Mouse (Mus musculus) activated CD4-positive, CD25-positive, alpha-beta regulatory T cell, adult 4 months (primary cell): ENCODE measurements around the gene Lpin2. TPM values are rescaled to one million over a fixed set of nuclear protein-coding genes. Genes with fewer than 3 reads are reported as not detected.

Source experiments
- ATAC-seq: one replicate; pipeline ENCODE4 v1.8.0; 2017
- polyA plus RNA-seq, 2 experiments: library from polyadenylated mRNA; unstranded; fragments of 100-300 nt; shearing (Covaris generic); gene quantifications; one replicate each; pipeline ENCODE4 v1.2.1; 2017

Gene Lpin2
- polyA plus RNA-seq, 2 experiments from 2014 or later, result 15.2 to 26.6 TPM

GRCm38 (mm10) chr17:71177336-71177735, 5.0 kb upstream of the Lpin2 start:
- no peak for ATAC-seq

GRCm38 (mm10) chr17:71177949-71178348, 4.4 kb upstream of the Lpin2 start:
- no peak for ATAC-seq

GRCm38 (mm10) chr17:71178530-71179181, 3.7 kb upstream of the Lpin2 start:
- no peak for ATAC-seq

- no peak for ATAC-seq
Measured at GRCm38 (mm10) chr17:71179551-71180309, 2.6 kb upstream of the Lpin2 start.

- no peak for ATAC-seq
Measured at GRCm38 (mm10) chr17:71180601-71181000, 1.8 kb upstream of the Lpin2 start.

- peak; percentile 78 for ATAC-seq
Measured at GRCm38 (mm10) chr17:71182871-71183656, 704 bp downstream of the Lpin2 start.

- ATAC-seq, result no peak
Measured at GRCm38 (mm10) chr17:71183657-71184261, 1.4 kb downstream of the Lpin2 start.

- ATAC-seq, result peak; percentile 29
Measured at GRCm38 (mm10) chr17:71184356-71185111, 2.2 kb downstream of the Lpin2 start.

- ATAC-seq, result no peak
Measured at GRCm38 (mm10) chr17:71185368-71185767, 3.0 kb downstream of the Lpin2 start.

GRCm38 (mm10) chr17:71190589-71190988, 8.2 kb downstream of the Lpin2 start:
- ATAC-seq, result peak; percentile 41

- no peak for ATAC-seq
Measured at GRCm38 (mm10) chr17:71191063-71191462, 8.7 kb downstream of the Lpin2 start.

- ATAC-seq, result peak; percentile 31
Measured at GRCm38 (mm10) chr17:71191651-71192419, 9.5 kb downstream of the Lpin2 start.

GRCm38 (mm10) chr17:71193019-71193418, 10.7 kb downstream of the Lpin2 start:
- no peak for ATAC-seq

GRCm38 (mm10) chr17:71193485-71193884, 11.1 kb downstream of the Lpin2 start:
- ATAC-seq, result no peak

- no peak for ATAC-seq
Measured at GRCm38 (mm10) chr17:71194906-71195632, 12.7 kb downstream of the Lpin2 start.

GRCm38 (mm10) chr17:71195633-71196391, 13.5 kb downstream of the Lpin2 start:
- peak; percentile 80 for ATAC-seq

GRCm38 (mm10) chr17:71196415-71196814, 14.1 kb downstream of the Lpin2 start:
- no peak for ATAC-seq

- no peak for ATAC-seq
Measured at GRCm38 (mm10) chr17:71199346-71199745, 17.0 kb downstream of the Lpin2 start.

GRCm38 (mm10) chr17:71202136-71202535, 19.8 kb downstream of the Lpin2 start:
- no peak for ATAC-seq
